11 mouse cellular contexts compared by ENCODE assay signal in genomic region chr10:61496231-61496630, GRCm38 (mm10). TPM values are rescaled to one million over a fixed set of nuclear protein-coding genes. Genes with fewer than 3 reads are reported as not detected.
DNase-seq lines count a peak whose midpoint lies in the region; ATAC-seq and TF ChIP-seq lines count a peak whose summit lies in the region.
"Had no signal": no experiment of that assay in that cellular context is flagged by ENCODE, and none has a peak within 500 bp of the region (broad histone marks: within the 10 kb centered on the region; RNA-seq: fewer than 3 reads in every experiment).

No protein-coding gene starts in this region.

- no peak for TF ChIP-seq CTCF in lung, postnatal 0 days (IDR thresholded peaks at IDR 0.05)

- no peak for TF ChIP-seq EP300 in lung, postnatal 0 days (IDR thresholded peaks at IDR 0.05)

- no peak for ATAC-seq in hindbrain, embryonic 11.5 days (ENCODE audit: low FRiP score)
- ATAC-seq in limb, embryonic 12.5 days (ENCODE audit: insufficient number of reproducible peaks, insufficient read depth, low FRiP score, low TSS enrichment, low read depth): no peak
- no peak for ATAC-seq in lung, postnatal 0 days

- peak overlapping the region; percentile 75 for H3K27ac ChIP-seq in hindbrain, embryonic 10.5 days
- H3K27ac ChIP-seq in hindbrain, embryonic 11.5 days (ENCODE audit: low read depth, low read length): no peak overlapping the region
- peak overlapping the region; percentile 94 for H3K27ac ChIP-seq in limb, embryonic 12.5 days
- no peak overlapping the region for H3K27ac ChIP-seq in lung, postnatal 0 days (ENCODE audit: low read length)

- no peaks in the 10 kb centered on the region for H3K9me3 ChIP-seq in hindbrain, embryonic 10.5 days
- no peaks in the 10 kb centered on the region for H3K9me3 ChIP-seq in hindbrain, embryonic 11.5 days (ENCODE audit: control insufficient read depth, low read length)
- H3K9me3 ChIP-seq in limb, embryonic 12.5 days: no peaks in the 10 kb centered on the region
- H3K9me3 ChIP-seq in lung, postnatal 0 days (ENCODE audit: low read length): no peaks in the 10 kb centered on the region

- peak; percentile 15 for DNase-seq in embryo, embryonic 11 days
- no peak for DNase-seq in embryo, embryonic 10.5 days (ENCODE audit: low spot score)
- DNase-seq in hindbrain, embryonic 10.5 days (ENCODE audit: low spot score): peak; percentile 18
- no peak for DNase-seq in hindbrain, embryonic 11.5 days (ENCODE audit: low spot score)
- DNase-seq in brain, adult 2 months (ENCODE audit: low read depth, low spot score): peak; percentile 23
- no peak for DNase-seq in lung, postnatal 0 days (ENCODE audit: low spot score)
- DNase-seq in lung, postnatal 10 days: no peak
- DNase-seq: adrenal gland, adult 8-10 months; cerebellum, adult 9-10 months; lung, adult 2 months had no signal

- H3K4me1 ChIP-seq in hindbrain, embryonic 10.5 days (replicated peaks): peaks cover 35% of the 10 kb centered on the region
- no peaks in the 10 kb centered on the region for H3K4me1 ChIP-seq in hindbrain, embryonic 11.5 days (replicated peaks; ENCODE audit: control insufficient read depth, insufficient read depth, low read length)
- peaks cover 46% of the 10 kb centered on the region for H3K4me1 ChIP-seq in limb, embryonic 12.5 days (replicated peaks)
- H3K4me1 ChIP-seq in lung, postnatal 0 days (ENCODE audit: insufficient read depth, low read depth, low read length): no peaks in the 10 kb centered on the region

- H3K27me3 ChIP-seq in hindbrain, embryonic 10.5 days (ENCODE audit: insufficient read depth, poor library complexity, severe bottlenecking): no peaks in the 10 kb centered on the region
- no peaks in the 10 kb centered on the region for H3K27me3 ChIP-seq in hindbrain, embryonic 11.5 days (ENCODE audit: control insufficient read depth, insufficient read depth, low read length)
- H3K27me3 ChIP-seq in limb, embryonic 12.5 days: no peaks in the 10 kb centered on the region
- H3K27me3 ChIP-seq in lung, postnatal 0 days (replicated peaks; ENCODE audit: insufficient read depth, low read length): no peaks in the 10 kb centered on the region

- no peak overlapping the region for H3K9ac ChIP-seq in hindbrain, embryonic 11.5 days (ENCODE audit: low read depth, low read length)
- peak overlapping the region; percentile 37; the same call in 1 of the 2 replicates for H3K9ac ChIP-seq in limb, embryonic 12.5 days (replicated peaks)
- H3K9ac ChIP-seq in lung, postnatal 0 days (replicated peaks; ENCODE audit: low read depth): no peak overlapping the region

- 47% methylated on average over 9 of the region's 9 CpGs for WGBS in hindbrain, embryonic 10.5 days
- WGBS in hindbrain, embryonic 11.5 days: 57% methylated on average over 9 of the region's 9 CpGs
- WGBS in limb, embryonic 12.5 days: 52% methylated on average over 9 of the region's 9 CpGs
- 59% methylated on average over 9 of the region's 9 CpGs for WGBS in lung, postnatal 0 days

- no peak overlapping the region for H3K4me2 ChIP-seq in hindbrain, embryonic 11.5 days (replicated peaks; ENCODE audit: low read depth, low read length)
- no peak overlapping the region for H3K4me2 ChIP-seq in limb, embryonic 12.5 days
- H3K4me2 ChIP-seq in lung, postnatal 0 days (replicated peaks; ENCODE audit: low read depth, low read length): no peak overlapping the region

- no peaks in the 10 kb centered on the region for H3K36me3 ChIP-seq in hindbrain, embryonic 10.5 days
- no peaks in the 10 kb centered on the region for H3K36me3 ChIP-seq in hindbrain, embryonic 11.5 days (ENCODE audit: control insufficient read depth, insufficient read depth, low read length)
- H3K36me3 ChIP-seq in limb, embryonic 12.5 days: no peaks in the 10 kb centered on the region
- no peaks in the 10 kb centered on the region for H3K36me3 ChIP-seq in lung, postnatal 0 days (ENCODE audit: insufficient read depth, low read length)

- H3K4me3 ChIP-seq in hindbrain, embryonic 10.5 days: no peak overlapping the region
- H3K4me3 ChIP-seq in hindbrain, embryonic 11.5 days (ENCODE audit: low read depth, low read length): no peak overlapping the region
- H3K4me3 ChIP-seq in limb, embryonic 12.5 days (replicated peaks): no peak overlapping the region
- no peak overlapping the region for H3K4me3 ChIP-seq in lung, postnatal 0 days (ENCODE audit: low read depth, low read length)

RNA-seq across cellular contexts. Expression of gene Lrrc20, which starts 20.6 kb away (rescaled TPM):
- polyA plus RNA-seq in hindbrain, embryonic 10.5 days (2016; fragmentation: Nextera tagmentation; extraction: Ambion mirVana): 9.8 and 13.5 TPM in 2 replicates
- 9.5 and 11.4 TPM in 2 replicates for polyA plus RNA-seq in hindbrain, embryonic 11.5 days (2014; fragmentation: Nextera tagmentation; extraction: Ambion mirVana)
- 11.3 and 11.6 TPM in 2 replicates for polyA plus RNA-seq in limb, embryonic 12.5 days (2016; fragmentation: Nextera tagmentation; extraction: Ambion mirVana)
- 5.8 and 6.6 TPM in 2 replicates for polyA plus RNA-seq in lung, postnatal 0 days (2015; fragmentation: Nextera tagmentation; extraction: Ambion mirVana)

RNA-seq across cellular contexts. Expression of gene Eif4ebp2, which starts 43.8 kb away (rescaled TPM):
- polyA plus RNA-seq in hindbrain, embryonic 10.5 days (2016; fragmentation: Nextera tagmentation; extraction: Ambion mirVana): 76.8 and 86.0 TPM in 2 replicates
- polyA plus RNA-seq in hindbrain, embryonic 11.5 days (2014; fragmentation: Nextera tagmentation; extraction: Ambion mirVana): 36.1 and 51.4 TPM in 2 replicates
- 60.2 and 72.2 TPM in 2 replicates for polyA plus RNA-seq in limb, embryonic 12.5 days (2016; fragmentation: Nextera tagmentation; extraction: Ambion mirVana)
- polyA plus RNA-seq in lung, postnatal 0 days (2015; fragmentation: Nextera tagmentation; extraction: Ambion mirVana): 61.3 and 62.5 TPM in 2 replicates

Comparison
In these comparisons a context has a peak if more than half of its experiments do, and no peak if none do; other contexts are left out.
1. DNase-seq: peak in embryo, embryonic 11 days (single experiment), hindbrain, embryonic 10.5 days (single experiment) and brain, adult 2 months (single experiment); none in embryo, embryonic 10.5 days (single experiment), hindbrain, embryonic 11.5 days (single experiment), lung, postnatal 0 days (single experiment) and lung, postnatal 10 days (single experiment).
2. H3K27ac ChIP-seq: peak in hindbrain, embryonic 10.5 days (single experiment) and limb, embryonic 12.5 days (single experiment); none in hindbrain, embryonic 11.5 days (single experiment) and lung, postnatal 0 days (single experiment).